Mouse (Mus musculus): Measurements from ENCODE around the gene Nfatc2. TPM values are rescaled to one million over a fixed set of nuclear protein-coding genes. Genes with fewer than 3 reads are reported as not detected.

Nfatc2 gene
- polyA plus RNA-seq, 1 experiment from 2014 or later = 3.9 TPM

DNA sequence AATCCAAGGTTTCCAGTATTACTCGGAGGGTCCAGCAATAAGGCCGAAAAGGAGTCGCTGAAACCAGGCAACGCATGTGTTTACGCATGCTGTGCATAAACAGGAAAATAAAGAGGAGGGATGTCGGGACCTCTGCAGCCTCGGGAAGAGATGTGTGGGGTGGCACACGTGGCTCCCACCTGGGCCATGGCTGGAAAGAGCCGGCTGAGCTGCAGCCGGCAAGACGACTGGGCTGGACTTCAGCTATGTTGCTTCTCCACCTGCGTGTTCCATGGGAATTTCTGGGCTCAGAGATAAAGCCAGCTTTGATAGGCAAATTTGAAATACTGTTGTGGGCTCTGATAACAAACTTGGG lies 907 bp upstream of the Nfatc2 start:
- Histone ChIP-seq H3K9me3 (no peaks in the 10 kb centered on the region), H3K27me3 (replicated peaks) (peaks cover 26% of the 10 kb centered on the region), H3K4me2 (peak overlapping the region; percentile 78), H3K4me1 (peaks cover 25% of the 10 kb centered on the region), H3K9ac (no peak overlapping the region), H3K4me3 (replicated peaks) (0 out of 2 replicates have a peak overlapping the region, but pooled peaks have one; percentile 43), H3K27ac (0 out of 2 replicates have a peak overlapping the region, but pooled peaks have one; percentile 70), H3K36me3 (no peaks in the 10 kb centered on the region)
- WGBS = 18% methylated on average over 12 of the region's 12 CpGs
- ATAC-seq (ENCODE audit: insufficient read depth, low FRiP score, low read depth) = no peak

DNA sequence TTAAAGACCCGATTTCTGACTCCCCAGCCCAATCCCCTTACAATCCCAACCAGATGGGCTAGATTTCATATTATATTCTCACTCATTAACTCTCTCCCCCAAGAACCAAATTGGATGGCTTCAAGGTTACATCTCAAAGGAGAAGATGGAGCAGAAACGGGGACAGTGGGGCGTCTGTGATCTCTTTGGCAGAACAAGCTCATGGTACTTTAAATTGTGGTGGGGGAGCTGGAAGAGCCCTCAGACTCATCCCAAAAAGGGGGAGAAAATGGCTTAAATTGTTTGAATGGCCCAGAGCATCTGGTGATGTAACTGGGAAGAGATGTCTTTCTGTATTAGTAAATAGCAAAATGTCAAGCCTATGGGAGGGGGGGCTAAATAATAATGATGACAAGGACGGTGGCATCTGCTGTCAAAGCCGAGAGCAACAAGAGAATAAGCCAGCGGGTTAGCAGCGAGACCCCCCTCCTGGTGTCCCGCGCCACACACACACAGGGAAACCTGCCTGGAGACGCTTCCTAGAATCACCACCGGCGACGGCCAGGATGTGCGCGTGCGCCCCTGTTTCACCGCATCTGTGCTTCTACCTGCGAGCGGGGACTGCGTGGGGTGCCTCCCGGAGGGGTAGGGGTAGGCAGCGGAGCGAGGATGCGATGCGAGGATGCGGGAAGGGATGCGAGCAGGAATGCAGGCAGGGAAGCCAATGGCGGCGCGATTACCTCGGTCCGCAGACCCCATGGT lies 537 bp downstream of the Nfatc2 start:
- peak overlapping the region; percentile 43 for H3K4me3 ChIP-seq (replicated peaks)
- H3K27ac ChIP-seq = peak overlapping the region; percentile 27; the same call in 1 of the 2 replicates
- H3K9ac ChIP-seq = no peak overlapping the region
- H3K27me3 ChIP-seq (replicated peaks) = peaks cover 26% of the 10 kb centered on the region
- H3K4me2 ChIP-seq = peak overlapping the region; percentile 78
- 4% methylated on average over 32 of the region's 32 CpGs for WGBS
- H3K4me1 ChIP-seq = peaks cover 25% of the 10 kb centered on the region
- ATAC-seq (ENCODE audit: insufficient read depth, low FRiP score, low read depth) = no peak
- no peaks in the 10 kb centered on the region for H3K9me3 ChIP-seq
- no peaks in the 10 kb centered on the region for H3K36me3 ChIP-seq

DNA sequence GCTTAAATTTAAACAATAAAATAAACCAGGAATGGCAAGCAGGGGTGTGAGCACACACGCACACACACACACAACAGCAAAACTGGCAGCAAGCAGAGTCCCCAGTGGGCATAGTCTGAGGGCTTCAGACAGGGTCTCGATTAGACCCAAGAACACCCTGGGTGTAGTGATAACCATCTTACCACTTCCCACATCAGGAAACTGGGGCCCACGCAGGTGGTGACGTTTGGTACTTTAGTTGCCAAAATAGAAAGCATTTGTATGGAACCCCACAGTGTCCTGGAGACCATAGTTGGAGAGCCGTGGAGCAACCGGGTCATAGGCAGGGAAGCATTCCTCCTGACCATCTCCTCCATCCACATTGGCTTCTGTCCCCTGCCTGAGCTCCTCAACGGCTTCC lies 5.8 kb downstream of the Nfatc2 start:
- Histone ChIP-seq H3K27me3 (replicated peaks) (peaks cover 13% of the 10 kb centered on the region), H3K4me2 (no peak overlapping the region), H3K27ac (no peak overlapping the region), H3K9ac (no peak overlapping the region), H3K9me3 (no peaks in the 10 kb centered on the region), H3K4me1 (peaks cover under 1% of the 10 kb centered on the region; the same call in 1 of the 2 replicates), H3K36me3 (no peaks in the 10 kb centered on the region), H3K4me3 (replicated peaks) (no peak overlapping the region)
- WGBS = 74% methylated on average over 7 of the region's 7 CpGs
- no peak for ATAC-seq (ENCODE audit: insufficient read depth, low FRiP score, low read depth)

DNA sequence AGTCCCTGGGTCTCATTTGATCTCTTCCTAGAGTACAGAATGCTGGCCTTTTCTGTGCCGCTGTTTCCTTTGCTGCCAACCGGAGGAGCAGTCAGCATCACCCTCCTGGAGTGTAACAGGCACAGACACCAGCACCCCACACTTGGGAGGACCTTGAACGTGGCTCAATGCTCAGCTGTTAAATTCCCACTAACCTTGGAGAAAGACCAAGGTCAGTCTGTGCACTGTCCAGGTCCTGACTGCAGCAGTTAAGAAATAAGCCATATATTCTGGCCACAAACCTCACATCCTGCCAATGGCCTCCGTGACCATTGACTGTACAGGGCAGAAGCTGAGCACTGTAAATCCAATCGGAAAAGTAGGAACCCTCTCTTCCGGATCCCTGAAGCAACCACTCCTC lies 7.8 kb downstream of the Nfatc2 start:
- Histone ChIP-seq H3K9ac (no peak overlapping the region), H3K4me1 (peaks cover 10% of the 10 kb centered on the region), H3K4me3 (replicated peaks) (no peak overlapping the region), H3K4me2 (no peak overlapping the region), H3K36me3 (no peaks in the 10 kb centered on the region), H3K27ac (no peak overlapping the region), H3K27me3 (replicated peaks) (peaks cover 22% of the 10 kb centered on the region), H3K9me3 (no peaks in the 10 kb centered on the region)
- ATAC-seq (ENCODE audit: insufficient read depth, low FRiP score, low read depth) = no peak
- WGBS = 82% methylated on average over 6 of the region's 6 CpGs

DNA sequence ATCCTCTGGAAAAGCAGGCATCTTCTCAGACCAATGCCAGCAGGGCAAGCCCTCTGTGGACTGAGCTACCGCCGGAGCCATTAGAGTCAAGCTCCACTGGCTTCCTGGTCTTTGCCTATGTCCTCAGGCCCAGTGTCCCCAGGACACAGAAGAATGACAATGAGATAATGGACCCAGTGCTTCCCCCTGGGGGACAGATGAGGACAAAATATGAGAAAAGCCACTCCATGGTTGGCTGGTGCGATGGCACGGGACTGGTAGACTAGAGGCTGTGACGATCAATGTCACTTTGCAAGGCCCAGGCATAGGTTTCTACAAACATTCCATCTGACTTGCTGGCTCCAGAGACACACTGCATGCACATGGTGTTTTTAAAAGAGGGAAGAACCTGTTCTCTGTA lies 8.5 kb downstream of the Nfatc2 start:
- no peak for ATAC-seq (ENCODE audit: insufficient read depth, low FRiP score, low read depth)
- 82% methylated on average over 5 of the region's 5 CpGs for WGBS
- Histone ChIP-seq H3K9me3 (no peaks in the 10 kb centered on the region), H3K4me3 (replicated peaks) (no peak overlapping the region), H3K4me2 (no peak overlapping the region), H3K27ac (no peak overlapping the region), H3K4me1 (peaks cover 10% of the 10 kb centered on the region), H3K9ac (no peak overlapping the region), H3K27me3 (replicated peaks) (peaks cover 22% of the 10 kb centered on the region), H3K36me3 (no peaks in the 10 kb centered on the region)

DNA sequence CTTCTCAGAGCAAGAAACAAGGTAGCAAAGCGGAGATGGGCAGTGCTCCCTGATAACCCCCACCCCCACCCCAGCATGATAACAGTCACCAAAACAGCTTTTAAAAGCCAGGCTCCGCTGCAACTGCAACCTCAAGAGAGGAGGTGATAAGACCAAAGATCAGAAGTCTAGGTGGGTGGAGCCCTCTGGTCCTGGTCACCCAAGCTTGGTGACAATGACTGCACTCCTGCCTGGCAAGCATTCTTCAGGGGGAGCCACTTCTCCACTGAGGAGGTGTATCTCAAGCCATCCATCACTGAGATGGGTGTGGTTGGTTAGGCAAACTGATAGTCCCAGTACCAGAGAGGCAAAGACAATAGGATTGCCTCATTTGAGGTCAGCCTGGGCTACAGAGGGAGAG lies 10.4 kb downstream of the Nfatc2 start:
- ATAC-seq (ENCODE audit: insufficient read depth, low FRiP score, low read depth) = no peak
- Histone ChIP-seq H3K9ac (no peak overlapping the region), H3K4me2 (no peak overlapping the region), H3K27ac (no peak overlapping the region), H3K9me3 (no peaks in the 10 kb centered on the region), H3K36me3 (no peaks in the 10 kb centered on the region), H3K27me3 (replicated peaks) (peaks cover 25% of the 10 kb centered on the region), H3K4me3 (replicated peaks) (no peak overlapping the region), H3K4me1 (peaks cover 10% of the 10 kb centered on the region)
- WGBS = 67% methylated on average over 2 of the region's 2 CpGs

DNA sequence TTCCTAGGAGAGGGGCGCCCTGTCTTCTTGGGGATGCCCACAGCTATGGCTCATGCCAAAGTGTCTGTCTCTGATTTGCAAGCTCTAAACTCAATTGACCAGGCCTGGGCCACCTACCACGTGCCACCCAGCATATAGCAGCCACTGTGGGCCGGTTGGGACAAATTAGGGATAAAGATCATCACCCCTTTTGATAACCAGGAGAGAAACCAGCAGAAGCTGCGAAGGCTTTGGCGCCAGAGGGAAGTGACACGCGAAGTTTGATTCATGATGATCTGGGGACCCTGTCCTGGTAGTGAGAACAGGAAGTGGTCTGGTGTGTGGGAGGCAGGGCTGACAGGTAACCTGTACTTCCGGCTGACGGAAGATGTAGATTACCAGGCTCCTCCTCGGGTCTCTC lies 10.9 kb downstream of the Nfatc2 start:
- H3K27ac ChIP-seq = no peak overlapping the region
- H3K27me3 ChIP-seq (replicated peaks) = peaks cover 25% of the 10 kb centered on the region
- peak overlapping the region; percentile 51 for H3K4me3 ChIP-seq (replicated peaks)
- ATAC-seq (ENCODE audit: insufficient read depth, low FRiP score, low read depth) = no peak
- H3K9me3 ChIP-seq = no peaks in the 10 kb centered on the region
- H3K4me1 ChIP-seq = peaks cover 10% of the 10 kb centered on the region
- peak overlapping the region; percentile 69 for H3K4me2 ChIP-seq
- no peaks in the 10 kb centered on the region for H3K36me3 ChIP-seq
- WGBS = 36% methylated on average over 10 of the region's 10 CpGs
- H3K9ac ChIP-seq = no peak overlapping the region

DNA sequence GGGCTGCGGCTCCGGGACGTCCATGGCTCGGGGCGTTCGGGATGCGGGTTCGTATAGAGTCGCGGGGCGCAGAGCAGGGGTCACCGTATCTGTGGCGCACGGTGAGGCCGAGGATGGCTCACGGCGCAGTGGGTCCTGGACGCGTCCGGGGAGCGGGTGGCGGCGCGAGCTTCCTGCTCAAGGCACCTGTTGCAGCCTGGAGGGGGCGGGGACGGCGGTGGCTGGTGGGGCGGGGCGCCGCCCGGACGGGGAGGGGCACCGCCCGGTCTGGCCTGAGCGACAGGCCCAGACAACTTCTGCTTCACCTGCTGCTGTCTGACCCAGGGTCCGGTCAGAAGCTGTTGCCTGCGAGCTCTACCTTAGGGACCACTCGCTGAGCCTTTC lies 11.3 kb downstream of the Nfatc2 start:
- H3K4me1 ChIP-seq = peaks cover 10% of the 10 kb centered on the region
- 2% methylated on average over 33 of the region's 38 CpGs for WGBS
- peak overlapping the region; percentile 35; the same call in 1 of the 2 replicates for H3K9ac ChIP-seq
- H3K27me3 ChIP-seq (replicated peaks) = peaks cover 25% of the 10 kb centered on the region
- H3K36me3 ChIP-seq = no peaks in the 10 kb centered on the region
- peak overlapping the region; percentile 69 for H3K4me2 ChIP-seq
- peak; percentile 82 for ATAC-seq (ENCODE audit: insufficient read depth, low FRiP score, low read depth)
- peak overlapping the region; percentile 26; the same call in 1 of the 2 replicates for H3K27ac ChIP-seq
- no peaks in the 10 kb centered on the region for H3K9me3 ChIP-seq
- peak overlapping the region; percentile 51 for H3K4me3 ChIP-seq (replicated peaks)

DNA sequence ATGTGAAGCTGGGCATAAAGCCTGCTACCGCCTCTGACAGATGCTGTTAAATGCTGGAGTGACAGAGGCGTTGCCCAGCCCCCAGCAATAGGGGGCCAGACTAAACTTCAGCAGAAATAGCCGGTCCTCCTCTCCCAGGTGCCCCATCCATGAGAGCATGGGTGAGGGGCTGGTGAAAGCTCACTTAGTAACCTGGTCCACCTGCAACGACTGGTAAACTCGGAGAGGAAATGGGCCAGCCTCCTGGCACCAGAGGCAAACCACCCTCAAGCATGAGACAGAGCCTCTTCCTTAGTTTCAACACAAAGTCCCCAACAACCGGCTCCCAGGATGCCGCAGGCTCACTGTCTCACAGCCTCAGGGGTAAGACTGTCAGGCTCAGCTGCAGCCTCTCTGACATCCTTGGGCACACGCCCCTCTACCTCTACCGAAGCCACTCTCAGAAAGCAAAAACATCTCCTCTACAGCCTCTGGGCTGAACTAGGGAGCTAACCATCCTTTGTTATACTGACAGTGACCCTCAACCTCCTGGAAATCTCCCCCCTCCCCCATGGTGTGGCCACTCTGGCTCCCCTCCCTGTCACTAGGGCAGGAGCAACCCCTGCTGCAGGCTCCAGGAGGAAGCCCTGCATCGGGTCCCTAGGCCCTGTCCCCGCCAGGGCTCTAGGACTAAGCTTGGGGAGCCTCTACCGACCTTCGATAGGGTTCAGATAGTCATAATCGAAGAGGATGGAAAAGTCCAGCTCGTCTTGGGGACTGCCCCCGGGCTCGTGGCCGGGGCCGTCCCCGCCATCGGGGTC lies 11.9 kb downstream of the Nfatc2 start:
- peaks cover 10% of the 10 kb centered on the region for H3K4me1 ChIP-seq
- H3K27ac ChIP-seq = peak overlapping the region; percentile 26; the same call in 1 of the 2 replicates
- H3K9ac ChIP-seq = peak overlapping the region; percentile 35; the same call in 1 of the 2 replicates
- no peaks in the 10 kb centered on the region for H3K9me3 ChIP-seq
- H3K27me3 ChIP-seq (replicated peaks) = peaks cover 25% of the 10 kb centered on the region
- peak overlapping the region; percentile 51 for H3K4me3 ChIP-seq (replicated peaks)
- 10% methylated on average over 21 of the region's 21 CpGs for WGBS
- no peaks in the 10 kb centered on the region for H3K36me3 ChIP-seq
- peak overlapping the region; percentile 69 for H3K4me2 ChIP-seq
- ATAC-seq (ENCODE audit: insufficient read depth, low FRiP score, low read depth) = peak; percentile 44; the same call in 1 of the 2 replicates

DNA sequence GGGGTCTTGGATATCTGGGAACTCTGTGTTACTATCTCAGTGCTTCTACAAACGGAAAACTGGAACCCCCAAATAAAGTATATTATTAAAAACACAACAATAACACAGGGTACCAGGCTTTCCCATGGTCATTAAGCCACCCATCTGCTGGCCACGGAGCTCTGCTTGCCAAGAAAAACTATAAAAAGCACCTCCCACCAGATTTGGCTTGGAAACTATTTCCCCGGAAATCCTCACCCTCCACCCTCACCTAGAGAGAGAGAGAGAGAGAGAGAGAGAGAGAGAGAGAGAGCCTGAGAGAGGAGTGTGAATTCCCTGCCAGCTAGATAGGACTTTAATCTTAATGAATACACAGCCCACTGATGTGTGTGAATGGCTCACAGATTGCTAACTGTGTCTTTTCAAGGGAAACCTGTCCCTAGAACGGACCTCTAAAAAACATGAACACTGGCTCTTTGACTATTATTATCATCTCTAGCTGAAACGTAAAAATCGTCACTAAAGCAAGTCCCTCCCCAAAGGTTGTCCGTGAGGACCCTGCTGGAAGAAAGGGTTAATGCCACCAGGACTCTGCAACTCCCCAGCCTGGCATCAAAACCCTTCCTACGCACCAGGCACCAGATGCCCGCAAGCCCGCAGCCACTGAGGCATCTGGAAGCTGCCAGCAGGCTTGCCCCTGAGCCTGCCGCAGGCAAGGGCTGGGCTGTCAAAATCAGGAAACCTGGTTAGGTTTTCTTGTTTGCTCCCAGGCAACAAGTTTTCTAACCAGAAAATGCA lies 12.7 kb downstream of the Nfatc2 start:
- H3K4me2 ChIP-seq = peak overlapping the region; percentile 69
- H3K36me3 ChIP-seq = no peaks in the 10 kb centered on the region
- no peak for ATAC-seq (ENCODE audit: insufficient read depth, low FRiP score, low read depth)
- H3K9me3 ChIP-seq = no peaks in the 10 kb centered on the region
- peaks cover 10% of the 10 kb centered on the region for H3K4me1 ChIP-seq
- H3K9ac ChIP-seq = no peak overlapping the region
- H3K27ac ChIP-seq = no peak overlapping the region
- peak overlapping the region; percentile 51 for H3K4me3 ChIP-seq (replicated peaks)
- WGBS = 59% methylated on average over 11 of the region's 11 CpGs
- H3K27me3 ChIP-seq (replicated peaks) = peaks cover 25% of the 10 kb centered on the region

DNA sequence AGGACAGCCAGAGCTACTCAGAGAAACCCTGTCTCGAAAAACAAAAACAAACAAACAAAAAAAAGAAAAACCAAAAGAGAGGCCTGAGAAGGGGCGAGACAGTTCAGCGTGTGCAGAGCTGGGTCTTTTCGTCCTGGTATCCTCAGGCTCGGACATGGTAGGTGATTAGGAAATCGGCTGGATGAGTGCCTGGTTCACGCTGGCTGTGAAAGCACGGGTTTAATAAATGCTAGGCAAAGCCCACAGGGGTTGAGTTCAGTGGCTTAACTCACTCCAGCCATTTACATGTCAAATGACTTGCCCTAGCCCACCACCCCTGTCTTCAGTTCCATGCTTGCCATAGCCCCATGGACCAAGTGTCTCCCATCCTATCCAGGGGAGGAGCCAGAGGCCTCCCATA lies 14.3 kb downstream of the Nfatc2 start:
- H3K27me3 ChIP-seq (replicated peaks) = peaks cover 25% of the 10 kb centered on the region
- H3K4me2 ChIP-seq = no peak overlapping the region
- H3K27ac ChIP-seq = no peak overlapping the region
- H3K4me3 ChIP-seq (replicated peaks) = no peak overlapping the region
- no peaks in the 10 kb centered on the region for H3K36me3 ChIP-seq
- WGBS = 85% methylated on average over 8 of the region's 8 CpGs
- H3K9me3 ChIP-seq = no peaks in the 10 kb centered on the region
- ATAC-seq (ENCODE audit: insufficient read depth, low FRiP score, low read depth) = no peak
- peaks cover 10% of the 10 kb centered on the region for H3K4me1 ChIP-seq
- no peak overlapping the region for H3K9ac ChIP-seq

Measured in stomach, embryonic 15.5 days (tissue).